Mouse (Mus musculus) natural killer cell, adult 2 months (primary cell): ENCODE results near the gene Cd209f.
"Not testable (repeated sequence)": the region's sequence is repeated elsewhere in the genome, so short reads cannot be mapped to it uniquely, and the experiment has no call there.

Source experiments
- DNase-seq, 2 experiments: peaks; one replicate each; pipeline ENCODE4 v3.0.0; 2022; ENCODE audit warnings: low spot score in 2 of 2

The Cd209f gene

GRCm38 (mm10) chr8:4105735-4106134 lies at the start of gene Cd209f:
TSS of gene Cd209f (minus strand) at chr8:4105835.
- DNase-seq: not testable (repeated sequence)

GRCm38 (mm10) chr8:4154878-4155277 lies 49.2 kb upstream of the Cd209f start:
- no peak for DNase-seq

- no peak for DNase-seq
Measured at GRCm38 (mm10) chr8:4147272-4147671, 41.6 kb upstream of the Cd209f start.

- DNase-seq: no peak
Measured at GRCm38 (mm10) chr8:4141721-4142120, 36.1 kb upstream of the Cd209f start.

GRCm38 (mm10) chr8:4139660-4140646 lies 34.3 kb upstream of the Cd209f start:
- DNase-seq: peak; percentile 64 to 71

GRCm38 (mm10) chr8:4133798-4134197 lies 28.2 kb upstream of the Cd209f start, which contains the start of gene Cd209g:
TSS of gene Cd209g (plus strand) at chr8:4134098.
- DNase-seq: no peak

GRCm38 (mm10) chr8:4088514-4088913 lies 17.1 kb downstream of the Cd209f start:
- not testable (repeated sequence) for DNase-seq

GRCm38 (mm10) chr8:4087180-4087722 lies 18.4 kb downstream of the Cd209f start:
- DNase-seq: not testable (repeated sequence)
